Mouse (Mus musculus): ENCODE measurements around the gene Son. TPM values are rescaled to one million over a fixed set of nuclear protein-coding genes. Genes with fewer than 3 reads are reported as not detected.

The Son gene
- polyA plus RNA-seq, 1 experiment, result 78.0 TPM

DNA sequence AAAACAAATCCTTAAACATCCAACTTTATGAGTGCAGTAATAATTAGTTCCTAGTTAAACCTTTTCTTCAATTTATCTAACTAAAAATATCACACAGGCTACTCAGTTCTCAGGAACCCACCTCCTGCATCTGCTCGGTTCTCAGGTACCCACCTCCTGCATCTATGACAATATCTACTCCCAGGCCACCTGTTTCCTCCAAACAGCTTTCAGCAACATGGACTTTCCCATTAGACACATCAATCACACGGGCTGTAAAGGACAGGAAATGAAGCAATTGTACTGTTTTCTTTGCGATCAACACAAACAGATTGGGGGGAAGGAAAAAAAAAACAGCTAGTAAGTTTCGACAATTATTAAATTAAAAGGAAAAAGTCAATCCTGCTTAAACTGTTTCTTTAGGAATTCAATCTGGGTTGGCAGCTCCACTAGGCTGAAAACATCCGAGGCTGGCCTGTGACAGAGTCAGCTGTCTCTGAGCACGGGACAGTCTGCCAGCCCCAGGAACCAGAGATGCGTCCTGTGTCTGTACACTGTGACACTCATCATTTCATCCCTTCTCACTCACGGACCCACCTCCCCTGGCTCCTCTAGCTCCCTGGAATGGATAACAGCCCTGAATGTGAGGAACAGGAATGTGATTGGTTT is 47.9 kb downstream of the Son start:
- whole genome bisulfite sequencing, result 28% methylated on average over 8 of the region's 8 CpGs
- DNase-seq, result peak; percentile 44
- H3K27ac ChIP-seq (ENCODE audit: insufficient read depth, low read depth, low read length), result peak overlapping the region; percentile 51; the same call in 1 of the 2 replicates
- no peaks in the 10 kb centered on the region for H3K27me3 ChIP-seq (replicated peaks; ENCODE audit: control insufficient read depth, insufficient read depth, low read length)
- H3K36me3 ChIP-seq (ENCODE audit: control insufficient read depth, insufficient read depth, low read length), result no peaks in the 10 kb centered on the region; the same call in 1 of the 2 replicates
- TF ChIP-seq POLR2A (IDR thresholded peaks at IDR 0.05; ENCODE audit: low read depth, low read length) (no peak), CTCF (conservative IDR thresholded peaks at IDR 0.05; ENCODE audit: insufficient read depth, insufficient read length, low read depth, low read length) (no peak)
- H3K4me1 ChIP-seq (ENCODE audit: control insufficient read depth, insufficient read depth, low read length), result no peaks in the 10 kb centered on the region; the same call in 1 of the 2 replicates
- H3K4me3 ChIP-seq (ENCODE audit: insufficient read depth, low read depth, low read length), result no peak overlapping the region

- H3K27ac ChIP-seq (ENCODE audit: insufficient read depth, low read depth, low read length), result no peak overlapping the region
- WGBS, result 92% methylated on average over 1 of the region's 1 CpGs
- H3K27me3 ChIP-seq (replicated peaks; ENCODE audit: control insufficient read depth, insufficient read depth, low read length), result no peaks in the 10 kb centered on the region
- H3K4me1 ChIP-seq (ENCODE audit: control insufficient read depth, insufficient read depth, low read length), result no peaks in the 10 kb centered on the region; the same call in 1 of the 2 replicates
- H3K36me3 ChIP-seq (ENCODE audit: control insufficient read depth, insufficient read depth, low read length), result no peaks in the 10 kb centered on the region; the same call in 1 of the 2 replicates
- TF ChIP-seq CTCF (conservative IDR thresholded peaks at IDR 0.05; ENCODE audit: insufficient read depth, insufficient read length, low read depth, low read length), result no peak
- no peak for TF ChIP-seq POLR2A (IDR thresholded peaks at IDR 0.05; ENCODE audit: low read depth, low read length)
- no peak for DNase-seq
- no peak overlapping the region for H3K4me3 ChIP-seq (ENCODE audit: insufficient read depth, low read depth, low read length)
Observed at GRCm38 (mm10) chr16:91698995-91699394, 51.7 kb downstream of the Son start.

DNA sequence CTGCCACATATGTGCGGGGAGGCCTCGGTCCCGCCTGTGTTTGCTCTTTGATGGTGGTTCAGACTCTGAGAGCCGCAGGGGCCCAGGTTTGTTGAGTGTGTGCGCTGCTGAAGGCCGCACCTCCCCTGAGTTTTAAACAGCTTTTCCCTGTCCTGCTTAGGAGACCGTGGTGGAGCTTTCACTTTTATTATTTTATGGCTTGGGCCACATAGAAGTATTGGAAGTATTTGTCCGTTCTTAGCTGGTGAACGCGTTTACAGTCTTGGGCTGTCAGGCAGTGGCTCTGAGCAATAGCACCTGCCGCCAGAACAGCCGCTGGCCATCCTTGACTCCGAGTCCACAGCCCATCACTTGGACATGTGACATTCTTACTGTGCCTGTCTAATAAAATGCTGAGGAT is 54.6 kb downstream of the Son start:
- DNase-seq, result no peak
- H3K4me1 ChIP-seq (ENCODE audit: control insufficient read depth, insufficient read depth, low read length), result no peaks in the 10 kb centered on the region
- TF ChIP-seq CTCF (conservative IDR thresholded peaks at IDR 0.05; ENCODE audit: insufficient read depth, insufficient read length, low read depth, low read length) (no peak), POLR2A (IDR thresholded peaks at IDR 0.05; ENCODE audit: low read depth, low read length) (no peak)
- H3K27me3 ChIP-seq (replicated peaks; ENCODE audit: control insufficient read depth, insufficient read depth, low read length), result no peaks in the 10 kb centered on the region
- no peak overlapping the region for H3K27ac ChIP-seq (ENCODE audit: insufficient read depth, low read depth, low read length)
- no peak overlapping the region for H3K4me3 ChIP-seq (ENCODE audit: insufficient read depth, low read depth, low read length)
- no peaks in the 10 kb centered on the region; the same call in 1 of the 2 replicates for H3K36me3 ChIP-seq (ENCODE audit: control insufficient read depth, insufficient read depth, low read length)
- 63% methylated on average over 13 of the region's 13 CpGs for WGBS

GRCm38 (mm10) chr16:91702771-91703188 is 55.5 kb downstream of the Son start:
- no peaks in the 10 kb centered on the region; the same call in none of the 2 replicates for H3K36me3 ChIP-seq (ENCODE audit: control insufficient read depth, insufficient read depth, low read length)
- TF ChIP-seq POLR2A (IDR thresholded peaks at IDR 0.05; ENCODE audit: low read depth, low read length), result no peak
- TF ChIP-seq CTCF (conservative IDR thresholded peaks at IDR 0.05; ENCODE audit: insufficient read depth, insufficient read length, low read depth, low read length), result no peak
- H3K27me3 ChIP-seq (replicated peaks; ENCODE audit: control insufficient read depth, insufficient read depth, low read length), result no peaks in the 10 kb centered on the region
- 48% methylated on average over 3 of the region's 3 CpGs for WGBS
- no peaks in the 10 kb centered on the region for H3K4me1 ChIP-seq (ENCODE audit: control insufficient read depth, insufficient read depth, low read length)
- H3K4me3 ChIP-seq (ENCODE audit: insufficient read depth, low read depth, low read length), result no peak overlapping the region
- no peak overlapping the region for H3K27ac ChIP-seq (ENCODE audit: insufficient read depth, low read depth, low read length)
- DNase-seq, result no peak

DNA sequence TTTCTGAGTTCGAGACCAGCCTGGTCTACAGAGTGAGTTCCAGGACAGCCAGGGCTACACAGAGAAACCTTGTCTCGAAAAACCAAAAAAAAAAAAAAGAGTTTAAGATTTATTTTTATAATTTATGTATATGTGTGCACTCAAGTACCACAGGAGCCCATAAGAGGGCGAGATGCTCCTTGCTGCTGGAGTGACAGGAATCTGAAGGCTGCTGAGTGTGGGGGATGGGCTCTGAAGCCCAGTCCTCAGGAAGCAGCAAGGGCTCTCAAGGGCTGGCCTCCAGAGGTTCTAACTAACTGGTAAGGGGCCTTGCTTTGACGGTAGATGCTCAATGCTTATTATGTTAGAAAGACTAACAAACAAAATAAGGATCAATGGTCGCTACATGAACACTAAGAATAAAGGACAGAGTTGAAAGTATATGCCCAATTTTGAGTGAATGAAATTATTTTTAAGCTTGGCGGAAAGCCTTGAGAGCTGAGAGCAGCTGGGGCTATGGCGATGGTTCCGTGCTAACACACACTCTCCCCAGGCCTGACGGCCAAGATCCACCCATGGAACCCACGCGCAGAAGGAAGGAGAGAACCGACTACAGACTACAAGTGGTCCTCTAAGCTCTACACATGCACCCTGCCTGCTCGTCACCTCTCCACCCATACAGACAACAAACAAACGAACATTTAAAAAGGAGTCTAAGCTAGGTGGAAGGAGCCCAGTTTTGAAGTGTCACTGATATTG is 57.5 kb downstream of the Son start:
- 85% methylated on average over 14 of the region's 14 CpGs for WGBS
- DNase-seq, result no peak
- no peak overlapping the region for H3K4me3 ChIP-seq (ENCODE audit: insufficient read depth, low read depth, low read length)
- no peak overlapping the region for H3K27ac ChIP-seq (ENCODE audit: insufficient read depth, low read depth, low read length)
- no peaks in the 10 kb centered on the region; the same call in 1 of the 2 replicates for H3K36me3 ChIP-seq (ENCODE audit: control insufficient read depth, insufficient read depth, low read length)
- no peaks in the 10 kb centered on the region for H3K27me3 ChIP-seq (replicated peaks; ENCODE audit: control insufficient read depth, insufficient read depth, low read length)
- TF ChIP-seq POLR2A (IDR thresholded peaks at IDR 0.05; ENCODE audit: low read depth, low read length) (no peak), CTCF (conservative IDR thresholded peaks at IDR 0.05; ENCODE audit: insufficient read depth, insufficient read length, low read depth, low read length) (no peak)
- H3K4me1 ChIP-seq (ENCODE audit: control insufficient read depth, insufficient read depth, low read length), result no peaks in the 10 kb centered on the region

GRCm38 (mm10) chr16:91710241-91710640 is 62.9 kb downstream of the Son start:
- no peak for DNase-seq
- TF ChIP-seq CTCF (conservative IDR thresholded peaks at IDR 0.05; ENCODE audit: insufficient read depth, insufficient read length, low read depth, low read length), result no peak
- no peak for TF ChIP-seq POLR2A (IDR thresholded peaks at IDR 0.05; ENCODE audit: low read depth, low read length)
- Histone ChIP-seq H3K4me3 (ENCODE audit: insufficient read depth, low read depth, low read length) (no peak overlapping the region), H3K36me3 (ENCODE audit: control insufficient read depth, insufficient read depth, low read length) (no peaks in the 10 kb centered on the region; the same call in 1 of the 2 replicates), H3K4me1 (ENCODE audit: control insufficient read depth, insufficient read depth, low read length) (no peaks in the 10 kb centered on the region), H3K27ac (ENCODE audit: insufficient read depth, low read depth, low read length) (no peak overlapping the region), H3K27me3 (replicated peaks; ENCODE audit: control insufficient read depth, insufficient read depth, low read length) (no peaks in the 10 kb centered on the region)
- WGBS, result 79% methylated on average over 7 of the region's 7 CpGs

DNA sequence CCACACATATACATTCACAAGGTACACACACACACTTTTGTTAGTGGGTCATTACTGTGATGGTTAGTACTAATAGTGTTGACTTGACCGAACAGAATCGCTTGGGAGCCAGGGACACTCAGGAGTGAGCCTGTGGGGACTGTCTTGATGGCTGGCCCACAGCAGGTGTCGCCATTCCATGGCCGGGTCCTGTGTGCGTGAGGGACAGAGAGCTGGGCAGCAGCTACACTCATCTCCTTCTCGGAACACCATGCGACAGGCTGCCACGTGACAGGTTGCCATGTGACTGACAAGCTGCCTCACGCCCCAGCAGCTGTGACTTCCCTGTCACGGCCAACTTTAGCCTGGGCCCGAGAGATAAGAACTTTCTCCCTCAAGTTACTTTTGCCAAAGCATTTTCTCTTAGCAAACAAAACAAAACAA is 69.6 kb downstream of the Son start:
- Histone ChIP-seq H3K36me3 (ENCODE audit: control insufficient read depth, insufficient read depth, low read length) (peaks cover 1% of the 10 kb centered on the region; the same call in 1 of the 2 replicates), H3K4me1 (ENCODE audit: control insufficient read depth, insufficient read depth, low read length) (no peaks in the 10 kb centered on the region)

More for the DNA sequence above, 69.6 kb downstream of the Son start:
- DNase-seq, result no peak
- Histone ChIP-seq H3K27me3 (replicated peaks; ENCODE audit: control insufficient read depth, insufficient read depth, low read length) (no peaks in the 10 kb centered on the region), H3K27ac (ENCODE audit: insufficient read depth, low read depth, low read length) (no peak overlapping the region), H3K4me3 (ENCODE audit: insufficient read depth, low read depth, low read length) (no peak overlapping the region)
- no peak for TF ChIP-seq POLR2A (IDR thresholded peaks at IDR 0.05; ENCODE audit: low read depth, low read length)
- TF ChIP-seq CTCF (conservative IDR thresholded peaks at IDR 0.05; ENCODE audit: insufficient read depth, insufficient read length, low read depth, low read length), result no peak
- WGBS, result 82% methylated on average over 11 of the region's 11 CpGs
